Mouse (Mus musculus) urinary bladder, adult 2 months (tissue): ENCODE results near the gene Klhl26. TPM values are rescaled to one million over a fixed set of nuclear protein-coding genes. Genes with fewer than 3 reads are reported as not detected.

Experiments
- DNase-seq: peaks from one replicate; pipeline ENCODE4 v3.0.0; 2022; ENCODE audit warnings: low spot score
- polyA plus RNA-seq: library from polyadenylated mRNA; depleted of rRNA; stranded (reverse); fragments of >200 nt; gene quantifications from 2 replicates; pipeline ENCODE4 v1.2.3, GENCODE M21; 2012; rRNA removed

The Klhl26 gene
- polyA plus RNA-seq, 1 experiment, result 36.9 TPM

- DNase-seq, result no peak
Observed at GRCm38 (mm10) chr8:70414310-70414946, 62.3 kb downstream of the Klhl26 start.

GRCm38 (mm10) chr8:70410281-70410680 lies 66.5 kb downstream of the Klhl26 start:
- no peak for DNase-seq

GRCm38 (mm10) chr8:70409455-70409871 lies 67.3 kb downstream of the Klhl26 start:
- no peak for DNase-seq

GRCm38 (mm10) chr8:70409019-70409418 lies 67.7 kb downstream of the Klhl26 start:
- no peak for DNase-seq

GRCm38 (mm10) chr8:70408301-70408700 lies 68.5 kb downstream of the Klhl26 start:
- no peak for DNase-seq

GRCm38 (mm10) chr8:70406427-70407069 lies 70.2 kb downstream of the Klhl26 start:
- no peak for DNase-seq

- no peak for DNase-seq
Observed at GRCm38 (mm10) chr8:70405189-70405588, 71.6 kb downstream of the Klhl26 start.

GRCm38 (mm10) chr8:70404212-70404611 lies 72.6 kb downstream of the Klhl26 start:
- no peak for DNase-seq

Other genes with a start within 250 kb of the Klhl26 start
- 45.4 and 56.1 TPM in 2 replicates for gene Sugp2, start 242.7 kb downstream of the Klhl26 start, polyA plus RNA-seq
- gene Armc6, start 242.5 kb downstream of the Klhl26 start, polyA plus RNA-seq, result 13.9 and 17.4 TPM in 2 replicates
- gene Homer3, start 194.1 kb downstream of the Klhl26 start, polyA plus RNA-seq, result 34.4 and 37.9 TPM in 2 replicates
- 35.1 and 35.2 TPM in 2 replicates for gene Ddx49, start 174.5 kb downstream of the Klhl26 start, polyA plus RNA-seq
- gene Cope, start 174.4 kb downstream of the Klhl26 start, polyA plus RNA-seq, result 211 and 264 TPM in 2 replicates
- gene Cers1, start 161.2 kb downstream of the Klhl26 start, polyA plus RNA-seq, result 1.3 and 2.1 TPM in 2 replicates
- gene Gdf1, start 147.2 kb downstream of the Klhl26 start, polyA plus RNA-seq, result 0.74 and 1.3 TPM in 2 replicates
- gene Upf1, start 123.7 kb downstream of the Klhl26 start, polyA plus RNA-seq, result 16.4 and 30.5 TPM in 2 replicates
- 0.22 and 0.23 TPM in 2 replicates for gene Comp, start 103.4 kb downstream of the Klhl26 start, polyA plus RNA-seq
- 7.9 and 11.7 TPM in 2 replicates for gene Crtc1, start 37.4 kb downstream of the Klhl26 start, polyA plus RNA-seq
- gene Tmem59l, start 10.4 kb upstream of the Klhl26 start, polyA plus RNA-seq, result 0.08 and 0.28 TPM in 2 replicates
- 0.40 and 0.41 TPM in 2 replicates for gene Crlf1, start 16.2 kb upstream of the Klhl26 start, polyA plus RNA-seq
- 119 and 129 TPM in 2 replicates for gene Rex1bd, start 29.8 kb upstream of the Klhl26 start, polyA plus RNA-seq
- 881 and 1,275 TPM in 2 replicates for gene Uba52, start 33.8 kb upstream of the Klhl26 start, polyA plus RNA-seq
- gene Fkbp8, start 50.8 kb upstream of the Klhl26 start, polyA plus RNA-seq, result 300 and 366 TPM in 2 replicates
- gene Kxd1, start 51.0 kb upstream of the Klhl26 start, polyA plus RNA-seq, result 73.9 and 74.2 TPM in 2 replicates
- 21.3 and 26.9 TPM in 2 replicates for gene Ell, start 62.5 kb upstream of the Klhl26 start, polyA plus RNA-seq
- 37.9 and 49.6 TPM in 2 replicates for gene Isyna1, start 117.4 kb upstream of the Klhl26 start, polyA plus RNA-seq
- 73.5 and 74.6 TPM in 2 replicates for gene Ssbp4, start 131.9 kb upstream of the Klhl26 start, polyA plus RNA-seq
- 5.2 and 6.2 TPM in 2 replicates for gene Lrrc25, start 139.2 kb upstream of the Klhl26 start, polyA plus RNA-seq
- gene Gdf15, start 155.5 kb upstream of the Klhl26 start, polyA plus RNA-seq, result 0.84 and 1.1 TPM in 2 replicates
- 19.2 and 20.6 TPM in 2 replicates for gene Pgpep1, start 183.4 kb upstream of the Klhl26 start, polyA plus RNA-seq
- gene Lsm4, start 196.3 kb upstream of the Klhl26 start, polyA plus RNA-seq, result 97.8 and 99.4 TPM in 2 replicates
- 132 and 153 TPM in 2 replicates for gene Jund, start 222.0 kb upstream of the Klhl26 start, polyA plus RNA-seq
- not detected in 2 replicates for gene Iqcn, start 226.5 kb upstream of the Klhl26 start, polyA plus RNA-seq
- 0.46 and 0.56 TPM in 2 replicates for gene Gm3336, start 241.6 kb upstream of the Klhl26 start, polyA plus RNA-seq
- 0.54 and 0.59 TPM in 2 replicates for gene Pde4c, start 246.8 kb upstream of the Klhl26 start, polyA plus RNA-seq